Mouse (Mus musculus) stomach, postnatal 0 days (tissue): ENCODE results near the gene Cox19.

ENCODE experiments used
- CTCF ChIP-seq: IDR thresholded peaks from 2 replicates; pipeline ENCODE4 v1.5.1; 2016; ENCODE audit warnings: antibody characterized with exemption, low read depth, mild to moderate bottlenecking, moderate library complexity
- EP300 ChIP-seq: optimal IDR thresholded peaks from 2 replicates; pipeline ENCODE3; 2016; ENCODE audit warnings: antibody characterized with exemption

DNA sequence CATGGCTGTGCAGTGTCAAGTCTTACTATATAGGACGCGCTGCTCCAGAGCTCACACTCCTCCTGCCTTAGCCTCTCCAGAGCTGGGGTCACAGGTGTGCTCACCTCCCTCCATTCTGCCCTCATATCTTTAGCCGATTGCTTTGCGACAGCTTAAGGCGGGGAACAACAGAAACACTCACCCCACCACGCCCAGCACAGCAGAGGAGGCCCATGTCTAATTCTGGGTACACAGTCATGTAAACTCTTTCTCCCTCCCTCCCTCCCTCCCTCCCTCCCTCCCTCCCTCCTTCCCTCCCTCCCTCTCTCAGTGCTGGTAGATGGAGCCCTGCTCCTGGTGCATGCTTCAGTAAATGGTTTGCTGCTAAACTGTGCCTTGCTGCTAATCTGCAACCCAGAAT is 1.5 kb downstream of the Cox19 start:
- TF ChIP-seq CTCF (no peak), EP300 (no peak)
